ENCODE assay signal across 21 mouse cellular contexts in the genomic region with DNA sequence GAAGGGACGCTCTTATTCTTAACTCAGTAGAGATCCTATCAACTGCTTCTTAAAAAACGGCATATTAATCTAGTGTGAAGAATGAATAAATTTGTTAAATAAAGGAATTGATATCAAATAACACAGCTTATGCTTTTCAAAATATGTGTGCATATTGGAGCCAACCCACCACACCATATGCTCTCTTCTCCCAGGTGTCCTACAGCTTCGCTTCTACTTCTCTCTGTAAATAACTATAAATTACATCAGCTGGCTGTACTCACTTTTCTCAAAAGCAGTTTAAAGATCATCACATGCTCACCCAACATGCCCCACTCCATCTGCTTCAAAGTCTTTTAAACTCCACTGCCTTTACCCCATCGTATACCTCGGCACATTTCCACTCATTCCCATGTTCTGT.
DNase-seq lines count a peak whose midpoint lies in the region; ATAC-seq lines count a peak whose summit lies in the region.
"Had no signal": no experiment of that assay in that cellular context is flagged by ENCODE, and none has a peak within 500 bp of the region (broad histone marks: within the 10 kb centered on the region; RNA-seq: fewer than 3 reads in every experiment).

No protein-coding gene starts in this region.

- H3K4me3 ChIP-seq in heart, embryonic 10.5 days, result no peak overlapping the region
- H3K4me3 ChIP-seq: embryonic facial prominence, embryonic 13.5 days; forebrain, embryonic 12.5 days; gastrocnemius, adult 2 months; hindbrain, embryonic 12.5 days had no signal

- no peaks in the 10 kb centered on the region for H3K27me3 ChIP-seq in heart, embryonic 10.5 days (ENCODE audit: insufficient read depth, poor library complexity, severe bottlenecking)
- H3K27me3 ChIP-seq: embryonic facial prominence, embryonic 13.5 days; forebrain, embryonic 12.5 days; hindbrain, embryonic 12.5 days had no signal

- H3K9me3 ChIP-seq in heart, embryonic 10.5 days, result no peaks in the 10 kb centered on the region
- H3K9me3 ChIP-seq: embryonic facial prominence, embryonic 13.5 days; forebrain, embryonic 12.5 days; hindbrain, embryonic 12.5 days had no signal

- ATAC-seq in cerebellum, adult (ENCODE audit: insufficient number of reproducible peaks, low FRiP score, low TSS enrichment), result no peak
- ATAC-seq: forebrain, embryonic 16.5 days; hindbrain, embryonic 16.5 days had no signal

- H3K4me1 ChIP-seq in heart, embryonic 10.5 days, result no peaks in the 10 kb centered on the region
- H3K4me1 ChIP-seq: embryonic facial prominence, embryonic 13.5 days; forebrain, embryonic 12.5 days; hindbrain, embryonic 12.5 days had no signal

- peak; percentile 17 to 18 for DNase-seq in right cerebral cortex, adult 2 months (ENCODE audit: low spot score in 2 of 2)
- no peak for DNase-seq in right cerebral cortex, postnatal 4 days
- peak; percentile 39 to 77 for DNase-seq in layer of hippocampus, adult 18-20 months (ENCODE audit: low spot score in 2 of 2)
- peak; percentile 43 to 54 for DNase-seq in layer of hippocampus, adult 8-10 months (ENCODE audit: low spot score in 2 of 2)
- DNase-seq in right cerebral cortex, postnatal 36 days (ENCODE audit: low spot score in 2 of 2), result peak; percentile 4 to 14
- DNase-seq in heart, embryonic 10.5 days (ENCODE audit: low spot score), result no peak
- DNase-seq: adrenal gland, adult 8-10 months; adrenal gland, postnatal 36 days; cerebellum, adult 11-12 months; cerebellum, adult 9-10 months; cerebellum, postnatal 25 days; gastrocnemius, adult 2 months; gastrocnemius, postnatal 25 days; heart, postnatal 10 days; heart, postnatal 4 days had no signal

- WGBS in heart, embryonic 10.5 days, result 86% methylated on average over 5 of the region's 5 CpGs

- H3K36me3 ChIP-seq in heart, embryonic 10.5 days, result no peaks in the 10 kb centered on the region
- H3K36me3 ChIP-seq: embryonic facial prominence, embryonic 13.5 days; forebrain, embryonic 12.5 days; hindbrain, embryonic 12.5 days had no signal

- H3K27ac ChIP-seq in heart, embryonic 10.5 days, result no peak overlapping the region
- H3K27ac ChIP-seq: embryonic facial prominence, embryonic 13.5 days; forebrain, embryonic 12.5 days; gastrocnemius, adult 2 months; hindbrain, embryonic 12.5 days had no signal

Comparison
In these comparisons a context has a peak if more than half of its experiments do, and no peak if none do; other contexts are left out.
1. DNase-seq: peak in right cerebral cortex, adult 2 months (2 of 2), layer of hippocampus, adult 18-20 months (2 of 2), layer of hippocampus, adult 8-10 months (2 of 2) and right cerebral cortex, postnatal 36 days (2 of 2); none in right cerebral cortex, postnatal 4 days (single experiment) and heart, embryonic 10.5 days (single experiment).